Comparison of ENCODE assay signal across 9 mouse cellular contexts in genomic region chr11:94428091-94428835, GRCm38 (mm10). TPM values are rescaled to one million over a fixed set of nuclear protein-coding genes. Genes with fewer than 3 reads are reported as not detected.
DNase-seq lines count a peak whose midpoint lies in the region; ATAC-seq lines count a peak whose summit lies in the region.
"Had no signal": no experiment of that assay in that cellular context is flagged by ENCODE, and none has a peak within 500 bp of the region (broad histone marks: within the 10 kb centered on the region; RNA-seq: fewer than 3 reads in every experiment).

No protein-coding gene starts in this region.

- 25% methylated on average over 4 of the region's 4 CpGs for WGBS in embryonic facial prominence, embryonic 11.5 days
- 3% methylated on average over 4 of the region's 4 CpGs for WGBS in heart, embryonic 13.5 days
- WGBS in kidney, embryonic 14.5 days = 4% methylated on average over 4 of the region's 4 CpGs

- H3K4me2 ChIP-seq in embryonic facial prominence, embryonic 11.5 days (ENCODE audit: low read depth, low read length) = no peak overlapping the region
- peak overlapping the region; percentile 43 for H3K4me2 ChIP-seq in heart, embryonic 13.5 days
- no peak overlapping the region; the same call in 1 of the 2 replicates for H3K4me2 ChIP-seq in kidney, embryonic 14.5 days (replicated peaks; ENCODE audit: low read depth, low read length)

- H3K4me1 ChIP-seq in embryonic facial prominence, embryonic 11.5 days (ENCODE audit: control insufficient read depth, insufficient read depth, low read length) = no peaks in the 10 kb centered on the region; the same call in 1 of the 2 replicates
- peaks cover 48% of the 10 kb centered on the region for H3K4me1 ChIP-seq in heart, embryonic 13.5 days
- peaks cover 39% of the 10 kb centered on the region for H3K4me1 ChIP-seq in kidney, embryonic 14.5 days (ENCODE audit: control insufficient read depth, insufficient read depth, low read length)

- intact Hi-C loops in left cerebral cortex, postnatal 14 days (cut with DNase I) = no loop called here

- no peaks in the 10 kb centered on the region for H3K9me3 ChIP-seq in embryonic facial prominence, embryonic 11.5 days (replicated peaks; ENCODE audit: control insufficient read depth, low read length)
- H3K9me3 ChIP-seq in heart, embryonic 13.5 days = no peaks in the 10 kb centered on the region
- no peaks in the 10 kb centered on the region for H3K9me3 ChIP-seq in kidney, embryonic 14.5 days (ENCODE audit: control insufficient read depth, low read length)

- H3K36me3 ChIP-seq in embryonic facial prominence, embryonic 11.5 days (replicated peaks; ENCODE audit: control insufficient read depth, insufficient read depth, low read depth, low read length) = peaks cover 8% of the 10 kb centered on the region
- H3K36me3 ChIP-seq in heart, embryonic 13.5 days = peaks cover 5% of the 10 kb centered on the region; the same call in 1 of the 2 replicates
- H3K36me3 ChIP-seq in kidney, embryonic 14.5 days (ENCODE audit: control insufficient read depth, insufficient read depth, low read length) = no peaks in the 10 kb centered on the region; the same call in 1 of the 2 replicates

- no peak overlapping the region for H3K9ac ChIP-seq in embryonic facial prominence, embryonic 11.5 days (replicated peaks; ENCODE audit: low read length)
- H3K9ac ChIP-seq in heart, embryonic 13.5 days = peak overlapping the region; percentile 42; the same call in 1 of the 2 replicates
- 0 out of 2 replicates have a peak overlapping the region, but pooled peaks have one; percentile 12 for H3K9ac ChIP-seq in kidney, embryonic 14.5 days (ENCODE audit: low read depth, low read length)

- no peaks in the 10 kb centered on the region for H3K27me3 ChIP-seq in embryonic facial prominence, embryonic 11.5 days (ENCODE audit: control insufficient read depth, insufficient read depth, low read length)
- H3K27me3 ChIP-seq in heart, embryonic 13.5 days (replicated peaks) = peaks cover 56% of the 10 kb centered on the region
- no peaks in the 10 kb centered on the region for H3K27me3 ChIP-seq in kidney, embryonic 14.5 days (ENCODE audit: control insufficient read depth, insufficient read depth, low read length)

- no peak overlapping the region for H3K4me3 ChIP-seq in embryonic facial prominence, embryonic 11.5 days (ENCODE audit: low read depth, low read length)
- no peak overlapping the region for H3K4me3 ChIP-seq in heart, embryonic 13.5 days
- no peak overlapping the region for H3K4me3 ChIP-seq in kidney, embryonic 14.5 days (ENCODE audit: low read length)

- ATAC-seq in embryonic facial prominence, embryonic 11.5 days (replicated peaks; ENCODE audit: insufficient number of reproducible peaks, low FRiP score, low TSS enrichment, low read depth) = peak; percentile 81
- ATAC-seq in heart, embryonic 13.5 days (ENCODE audit: extremely low read depth, insufficient number of reproducible peaks, low FRiP score, low TSS enrichment) = peak; percentile 62
- ATAC-seq in kidney, embryonic 14.5 days (ENCODE audit: low FRiP score, low TSS enrichment) = peak; percentile 86
- ATAC-seq in erythroid progenitor cell, adult 5-6 weeks (replicated peaks; ENCODE audit: low FRiP score, poor library complexity, severe bottlenecking) = no peak

- peak overlapping the region; percentile 72 for H3K27ac ChIP-seq in embryonic facial prominence, embryonic 11.5 days (replicated peaks; ENCODE audit: low read depth, low read length)
- H3K27ac ChIP-seq in heart, embryonic 13.5 days (replicated peaks) = peak overlapping the region; percentile 85
- peak overlapping the region; percentile 79; the same call in 1 of the 2 replicates for H3K27ac ChIP-seq in kidney, embryonic 14.5 days (ENCODE audit: low read depth, low read length)

- DNase-seq in left cerebral cortex, postnatal 14 days (ENCODE audit: low spot score in 2 of 2) = peak; percentile 60 to 66
- no peak for DNase-seq in left cerebral cortex, adult 9 months (ENCODE audit: low spot score in 2 of 2)
- DNase-seq in embryonic facial prominence, embryonic 11.5 days (ENCODE audit: low spot score) = peak; percentile 80
- DNase-seq in lung, postnatal 4 days = peak; percentile 85 to 94
- no peak for DNase-seq in natural killer cell, adult 2 months (ENCODE audit: low spot score in 2 of 2)

RNA-seq across cellular contexts. Expression of gene Abcc3, which starts 35.5 kb away (rescaled TPM):
- 1 to 10 TPM; 1.6 to 2.3 TPM for total RNA-seq in left cerebral cortex, postnatal 14 days (2021)
- 0.60 and 0.63 TPM in 2 replicates for polyA plus RNA-seq in embryonic facial prominence, embryonic 11.5 days (2014; fragmentation: Nextera tagmentation; extraction: Ambion mirVana)
- polyA plus RNA-seq in heart, embryonic 13.5 days (2015; fragmentation: Nextera tagmentation; extraction: Ambion mirVana) = 0.96 and 1.6 TPM in 2 replicates
- polyA plus RNA-seq in kidney, embryonic 14.5 days (2014; fragmentation: Nextera tagmentation; extraction: Ambion mirVana) = 1.1 and 3.9 TPM in 2 replicates
- 2.9 and 6.7 TPM in 2 replicates for total RNA-seq in erythroid progenitor cell, adult 5-6 weeks (2015; ENCODE audit: low replicate concordance)
- total RNA-seq in erythroid progenitor cell, adult 5-6 weeks (2017; ENCODE audit: low replicate concordance) = 4.5 TPM in 1 of 2 replicates, not detected in the other

RNA-seq across cellular contexts. Expression of gene Cacna1g, which starts 45.7 kb away (rescaled TPM):
- 100 to 1,000 TPM; 107 to 130 TPM for total RNA-seq in left cerebral cortex, postnatal 14 days (2021)
- polyA plus RNA-seq in embryonic facial prominence, embryonic 11.5 days (2014; fragmentation: Nextera tagmentation; extraction: Ambion mirVana) = 10.9 and 14.1 TPM in 2 replicates
- polyA plus RNA-seq in heart, embryonic 13.5 days (2015; fragmentation: Nextera tagmentation; extraction: Ambion mirVana) = 3.4 and 5.8 TPM in 2 replicates
- 8.7 and 14.1 TPM in 2 replicates for polyA plus RNA-seq in kidney, embryonic 14.5 days (2014; fragmentation: Nextera tagmentation; extraction: Ambion mirVana)
- total RNA-seq in erythroid progenitor cell, adult 5-6 weeks (2015; ENCODE audit: low replicate concordance) = 208 and 236 TPM in 2 replicates
- total RNA-seq in erythroid progenitor cell, adult 5-6 weeks (2017; ENCODE audit: low replicate concordance) = 142 TPM in 2 replicates

RNA-seq across cellular contexts. Expression of gene Spata20, which starts 57.7 kb away (rescaled TPM):
- under 1 TPM; 0.38 to 0.62 TPM for total RNA-seq in left cerebral cortex, postnatal 14 days (2021)
- polyA plus RNA-seq in embryonic facial prominence, embryonic 11.5 days (2014; fragmentation: Nextera tagmentation; extraction: Ambion mirVana) = 0.08 and 0.27 TPM in 2 replicates
- polyA plus RNA-seq in heart, embryonic 13.5 days (2015; fragmentation: Nextera tagmentation; extraction: Ambion mirVana) = 0.45 and 0.47 TPM in 2 replicates
- 0.07 and 0.23 TPM in 2 replicates for polyA plus RNA-seq in kidney, embryonic 14.5 days (2014; fragmentation: Nextera tagmentation; extraction: Ambion mirVana)
- total RNA-seq in erythroid progenitor cell, adult 5-6 weeks (2015; ENCODE audit: low replicate concordance) = not detected in 2 replicates
- not detected in 2 replicates for total RNA-seq in erythroid progenitor cell, adult 5-6 weeks (2017; ENCODE audit: low replicate concordance)
- total RNA-seq: gastrocnemius, adult 8-10 months had no signal

Comparison
In these comparisons a context has a peak if more than half of its experiments do, and no peak if none do; other contexts are left out.
1. DNase-seq: peak in left cerebral cortex, postnatal 14 days (2 of 2), embryonic facial prominence, embryonic 11.5 days (single experiment) and lung, postnatal 4 days (2 of 2); none in left cerebral cortex, adult 9 months (0 of 2) and natural killer cell, adult 2 months (0 of 2).
2. Peak in every context shown above with its lines, with median percentiles within 50 percentile points of each other: H3K27ac ChIP-seq.